Mouse (Mus musculus) MEL (cell line): ENCODE data around the gene Gm21885.

Experiments
- CTCF ChIP-seq, 3 experiments: IDR thresholded peaks in 2 of 3; conservative IDR thresholded peaks in 1 of 3; 2 replicates each; pipeline ENCODE4 v1.5.1; 2011 to 2012; ENCODE audit warnings: low read length in 3 of 3, low read depth in 2 of 3, mild to moderate bottlenecking in 2 of 3, improper control_type of control experiment in 1 of 3, inconsistent platforms in 1 of 3, mixed read lengths in 1 of 3, moderate library complexity in 1 of 3; ENCODE audit not compliant: control insufficient read depth in 1 of 3, insufficient read depth in 1 of 3, poor library complexity in 1 of 3, severe bottlenecking in 1 of 3
- RAD21 ChIP-seq: IDR thresholded peaks from 2 replicates; pipeline ENCODE4 v1.6.1; 2011; ENCODE audit warnings: mild to moderate bottlenecking, low read depth, low read length, improper control_type of control experiment

DNA sequence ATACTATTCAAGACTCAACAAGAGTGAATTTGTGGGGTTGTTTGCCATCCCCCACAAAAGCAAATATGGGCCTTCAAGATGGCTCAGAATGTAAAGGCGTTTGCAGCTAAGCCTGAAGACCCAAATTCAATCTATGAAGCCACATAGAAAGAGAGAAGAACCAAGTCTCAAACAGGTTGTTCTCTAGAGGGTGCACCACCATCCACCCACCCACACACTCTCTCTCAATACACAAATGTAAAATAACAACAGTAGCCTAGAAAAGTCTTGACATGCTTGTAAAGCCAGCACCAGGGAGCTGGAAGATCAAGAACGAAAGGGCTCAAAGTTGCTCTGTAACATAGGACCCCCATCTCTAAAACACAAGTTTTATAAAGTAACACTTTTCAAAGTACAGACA is 34.9 kb downstream of the Gm21885 start:
- TF ChIP-seq RAD21 (no peak), CTCF (IDR thresholded peaks at IDR 0.05 in 2 of 3, conservative IDR thresholded peaks at IDR 0.05 in 1 of 3; ENCODE audit: control insufficient read depth in 1 of 3, insufficient read depth in 1 of 3, low read depth in 2 of 3, low read length in 3 of 3, poor library complexity in 1 of 3, severe bottlenecking in 1 of 3) (no peak)
